Mouse (Mus musculus) cerebellum, adult 2 months (tissue): ENCODE results near the gene Gpr88. TPM values are rescaled to one million over a fixed set of nuclear protein-coding genes. Genes with fewer than 3 reads are reported as not detected.

ENCODE experiments used
- DNase-seq, 2 experiments: peaks; one replicate each; pipeline ENCODE4 v3.0.0; 2021
- H3K27ac ChIP-seq: fragments of 200-500 bp; 2 replicates; pipeline ENCODE4 v1.5.1; 2012; ENCODE audit warnings: low read length, control low read depth, inconsistent platforms; ENCODE audit not compliant: insufficient read depth
- H3K27me3 ChIP-seq: fragments of 200-500 bp; 2 replicates; pipeline ENCODE4 v1.6.1; 2012; ENCODE audit warnings: inconsistent platforms, mild to moderate bottlenecking, low read length, moderate library complexity; ENCODE audit not compliant: control insufficient read depth, insufficient read depth
- H3K4me1 ChIP-seq: fragments of 200-500 bp; 2 replicates; pipeline ENCODE4 v1.6.1; 2011; ENCODE audit warnings: low read length; ENCODE audit not compliant: control insufficient read depth, insufficient read depth
- H3K4me3 ChIP-seq: fragments of 200-500 bp; replicated peaks from 2 replicates; pipeline ENCODE3; 2011; ENCODE audit warnings: mild to moderate bottlenecking, low read depth, low read length, control low read depth; ENCODE audit not compliant: insufficient read depth
- CTCF ChIP-seq: fragments of 200-500 bp; IDR thresholded peaks from 2 replicates; pipeline ENCODE4 v1.5.1; 2011; ENCODE audit warnings: low read depth, mild to moderate bottlenecking, control low read depth, low read length, moderate library complexity, borderline replicate concordance; ENCODE audit not compliant: insufficient read depth
- POLR2A ChIP-seq: fragments of 200-500 bp; IDR thresholded peaks from 2 replicates; pipeline ENCODE4 v1.6.1; 2011; ENCODE audit warnings: low read length, control low read depth, borderline replicate concordance; ENCODE audit not compliant: insufficient read depth
- WGBS: fragments of 180-500 bp; shearing (Covaris S2); methylation state at CpG from one replicate; pipeline ENCODE4 v1.1.7; 2018; 5-methylcytosine and 5-hydroxymethylcytosine counted together
- polyA plus RNA-seq: library from polyadenylated mRNA; depleted of rRNA; stranded (reverse); fragments of >200 nt; gene quantifications from 2 replicates; pipeline ENCODE4 v1.2.3, GENCODE M21; 2012

Gpr88 gene
- polyA plus RNA-seq, 1 experiment = 0.61 TPM

- TF ChIP-seq POLR2A (no peak), CTCF (no peak)
- no peaks in the 10 kb centered on the region for H3K27me3 ChIP-seq
- no peaks in the 10 kb centered on the region for H3K4me1 ChIP-seq
- no peak overlapping the region for H3K27ac ChIP-seq
- no peak overlapping the region for H3K4me3 ChIP-seq
- no peak for DNase-seq
- WGBS = 35% methylated on average over 2 of the region's 2 CpGs
These were observed 30.7 kb upstream of the Gpr88 start for GRCm38 (mm10) chr3:116283996-116284395.

- no peaks in the 10 kb centered on the region for H3K27me3 ChIP-seq
- DNase-seq = no peak
- TF ChIP-seq CTCF (no peak), POLR2A (no peak)
- WGBS = 92% methylated on average over 6 of the region's 6 CpGs
- H3K4me3 ChIP-seq = no peak overlapping the region
- no peaks in the 10 kb centered on the region for H3K4me1 ChIP-seq
- no peak overlapping the region for H3K27ac ChIP-seq
These were observed 28.4 kb upstream of the Gpr88 start for GRCm38 (mm10) chr3:116281663-116282062.

- H3K27ac ChIP-seq = no peak overlapping the region
- TF ChIP-seq POLR2A = no peak
- TF ChIP-seq CTCF = no peak
- no peaks in the 10 kb centered on the region for H3K4me1 ChIP-seq
- H3K27me3 ChIP-seq = no peaks in the 10 kb centered on the region
- no peak overlapping the region for H3K4me3 ChIP-seq
- DNase-seq = no peak
- WGBS = 73% methylated on average over 8 of the region's 8 CpGs
These were observed 23.8 kb upstream of the Gpr88 start for GRCm38 (mm10) chr3:116277146-116277545.

GRCm38 (mm10) chr3:116271679-116272078 is 18.4 kb upstream of the Gpr88 start:
- Histone ChIP-seq H3K27me3 (no peaks in the 10 kb centered on the region), H3K4me3 (no peak overlapping the region), H3K4me1 (no peaks in the 10 kb centered on the region), H3K27ac (no peak overlapping the region)
- 92% methylated on average over 6 of the region's 6 CpGs for WGBS
- TF ChIP-seq POLR2A (no peak), CTCF (no peak)
- no peak for DNase-seq

- TF ChIP-seq POLR2A (no peak), CTCF (no peak)
- 98% methylated on average over 2 of the region's 2 CpGs for WGBS
- no peaks in the 10 kb centered on the region for H3K4me1 ChIP-seq
These were observed 13.8 kb upstream of the Gpr88 start for GRCm38 (mm10) chr3:116267036-116267654.

GRCm38 (mm10) chr3:116266360-116266759 is 13.1 kb upstream of the Gpr88 start:
- DNase-seq = no peak
- Histone ChIP-seq H3K27me3 (no peaks in the 10 kb centered on the region), H3K27ac (no peak overlapping the region), H3K4me3 (no peak overlapping the region), H3K4me1 (no peaks in the 10 kb centered on the region)
- no peak for TF ChIP-seq CTCF
- TF ChIP-seq POLR2A = no peak
- 58% methylated on average over 3 of the region's 3 CpGs for WGBS

More at GRCm38 (mm10) chr3:116267036-116267654, 13.8 kb upstream of the Gpr88 start:
- DNase-seq = no peak
- Histone ChIP-seq H3K4me3 (no peak overlapping the region), H3K27me3 (no peaks in the 10 kb centered on the region), H3K27ac (no peak overlapping the region)

GRCm38 (mm10) chr3:116263977-116264376 is 10.7 kb upstream of the Gpr88 start:
- TF ChIP-seq POLR2A (no peak), CTCF (no peak)
- Histone ChIP-seq H3K27ac (no peak overlapping the region), H3K27me3 (no peaks in the 10 kb centered on the region), H3K4me3 (no peak overlapping the region), H3K4me1 (no peaks in the 10 kb centered on the region)
- 90% methylated on average over 1 of the region's 1 CpGs for WGBS
- no peak for DNase-seq

- no peak overlapping the region for H3K4me3 ChIP-seq
- TF ChIP-seq CTCF (no peak), POLR2A (no peak)
- H3K27me3 ChIP-seq = no peaks in the 10 kb centered on the region
- no peak for DNase-seq
- 22% methylated on average over 5 of the region's 5 CpGs for WGBS
- no peak overlapping the region for H3K27ac ChIP-seq
- H3K4me1 ChIP-seq = no peaks in the 10 kb centered on the region
These were observed 9.8 kb upstream of the Gpr88 start for GRCm38 (mm10) chr3:116263061-116263460.
